Mouse (Mus musculus): ENCODE data around the gene Olfr629.
"Not testable (repeated sequence)": the region's sequence is repeated elsewhere in the genome, so short reads cannot be mapped to it uniquely, and the experiment has no call there.

Gene Olfr629

GRCm38 (mm10) chr7:103744843-103745242 is at the start of gene Olfr629:
Olfr629 (minus strand) TSS chr7:103744943.
- no peak for DNase-seq (ENCODE audit: low read depth)

GRCm38 (mm10) chr7:103792669-103793388 is 48.1 kb upstream of the Olfr629 start:
- DNase-seq (ENCODE audit: low read depth) = no peak

- DNase-seq (ENCODE audit: low read depth) = no peak
These were observed 47.0 kb upstream of the Olfr629 start, which contains the start of gene Olfr67 for GRCm38 (mm10) chr7:103791721-103792120. Olfr67 (minus strand) TSS chr7:103791821.

GRCm38 (mm10) chr7:103779598-103779997 is 34.9 kb upstream of the Olfr629 start, which contains the start of gene Olfr68:
Olfr68 (minus strand) TSS chr7:103779698.
- no peak for DNase-seq (ENCODE audit: low read depth)

- peak; percentile 15 for DNase-seq (ENCODE audit: low read depth)
These were observed 32.9 kb upstream of the Olfr629 start for GRCm38 (mm10) chr7:103777652-103778051.

GRCm38 (mm10) chr7:103771494-103771893 is 26.8 kb upstream of the Olfr629 start, which contains the start of gene Olfr69:
Olfr69 (minus strand) TSS chr7:103771594.
- no peak for DNase-seq (ENCODE audit: low read depth)

GRCm38 (mm10) chr7:103767687-103768086 is 22.9 kb upstream of the Olfr629 start:
- not testable (repeated sequence) for DNase-seq (ENCODE audit: low read depth)

- not testable (repeated sequence) for DNase-seq (ENCODE audit: low read depth)
These were observed 17.5 kb upstream of the Olfr629 start for GRCm38 (mm10) chr7:103762212-103762611.

GRCm38 (mm10) chr7:103757233-103757632 is 12.5 kb upstream of the Olfr629 start, which contains the start of gene Olfr630:
Olfr630 (minus strand) TSS chr7:103757333.
- DNase-seq (ENCODE audit: low read depth) = no peak

GRCm38 (mm10) chr7:103730074-103730473 is 14.7 kb downstream of the Olfr629 start, which contains the start of gene Olfr628:
Olfr628 (plus strand) TSS chr7:103730374.
- no peak for DNase-seq (ENCODE audit: low read depth)

- DNase-seq (ENCODE audit: low read depth) = not testable (repeated sequence)
These were observed 28.3 kb downstream of the Olfr629 start for GRCm38 (mm10) chr7:103716398-103716797.

- DNase-seq (ENCODE audit: low read depth) = no peak
These were observed 30.4 kb downstream of the Olfr629 start, which contains the start of gene Olfr243 for GRCm38 (mm10) chr7:103714371-103714770. Olfr243 (plus strand) TSS chr7:103714671.

- DNase-seq (ENCODE audit: low read depth) = no peak
These were observed 32.7 kb downstream of the Olfr629 start for GRCm38 (mm10) chr7:103712024-103712423.

- DNase-seq (ENCODE audit: low read depth) = no peak
These were observed 45.3 kb downstream of the Olfr629 start for GRCm38 (mm10) chr7:103699469-103699868.
